Mouse (Mus musculus): ENCODE data around the gene Fras1.

Gene Fras1

DNA sequence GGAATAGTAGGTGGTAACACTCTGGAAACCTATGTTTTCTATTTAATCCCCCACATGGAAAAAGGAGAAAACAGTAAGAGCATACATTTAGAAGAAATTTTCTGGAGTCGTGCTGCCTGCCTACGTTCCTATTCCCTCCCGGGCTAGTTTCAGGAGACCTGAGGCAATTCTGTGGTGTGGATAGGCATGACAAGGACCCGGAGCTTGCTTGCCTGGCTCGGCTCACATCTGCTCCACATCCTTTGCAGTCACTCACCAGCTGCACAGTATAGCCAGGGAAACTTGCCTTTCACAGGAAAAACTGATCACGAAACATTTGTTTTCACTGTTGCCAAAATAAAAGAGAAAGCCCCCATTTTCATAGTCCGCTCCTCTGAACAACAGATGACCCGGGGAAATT lies 325.2 kb downstream of the Fras1 start:
- no peak for DNase-seq

GRCm38 (mm10) chr5:96702706-96703625 lies 329.2 kb downstream of the Fras1 start:
- DNase-seq, result no peak

DNA sequence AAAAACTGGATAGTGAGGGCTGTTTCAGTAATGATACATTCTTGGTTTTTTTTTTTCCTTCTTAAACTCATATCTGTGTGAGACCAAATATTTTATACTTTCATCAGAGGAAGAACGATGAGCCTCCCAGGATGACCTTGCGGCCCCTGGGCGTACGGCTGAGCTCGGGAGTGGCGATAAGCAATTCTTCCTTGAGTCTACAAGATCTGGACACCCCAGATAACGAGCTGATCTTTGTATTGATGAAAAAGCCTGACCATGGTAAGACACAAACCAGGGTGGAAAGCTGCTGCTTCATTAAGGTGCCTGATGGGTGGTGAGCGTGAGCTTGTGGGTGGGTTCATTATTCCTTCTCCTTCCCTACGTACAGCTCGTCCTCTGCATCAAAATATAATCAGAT lies 334.8 kb downstream of the Fras1 start:
- DNase-seq, result no peak

DNA sequence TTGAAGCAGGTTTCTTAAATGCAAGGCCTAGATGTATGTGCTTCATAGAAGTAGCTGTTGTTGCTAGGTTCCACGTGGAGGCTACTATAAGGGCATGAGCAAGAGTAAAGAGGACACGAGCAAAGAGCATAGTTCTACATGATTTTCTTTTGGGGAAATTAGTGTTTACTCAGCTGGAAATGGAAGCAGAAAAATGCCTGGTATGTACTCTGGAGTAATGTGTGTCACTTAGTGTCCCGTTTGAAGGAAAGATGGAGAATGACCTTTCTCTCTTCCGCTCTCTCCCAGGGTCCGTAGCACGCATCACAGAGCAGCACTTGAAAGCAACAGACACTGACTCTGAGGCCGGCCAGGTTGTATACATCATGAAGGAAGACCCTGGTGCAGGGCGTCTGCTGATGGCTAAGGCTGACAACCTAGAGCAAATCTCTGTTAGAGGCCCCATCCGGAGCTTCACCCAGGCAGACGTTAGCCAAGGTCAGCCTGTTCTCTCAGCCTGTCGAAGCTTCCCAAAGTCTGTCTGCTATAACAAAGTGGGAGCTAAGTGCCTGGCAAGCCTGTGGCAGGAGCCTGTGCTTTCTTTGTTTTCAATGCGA lies 338.4 kb downstream of the Fras1 start:
- no peak for DNase-seq

DNA sequence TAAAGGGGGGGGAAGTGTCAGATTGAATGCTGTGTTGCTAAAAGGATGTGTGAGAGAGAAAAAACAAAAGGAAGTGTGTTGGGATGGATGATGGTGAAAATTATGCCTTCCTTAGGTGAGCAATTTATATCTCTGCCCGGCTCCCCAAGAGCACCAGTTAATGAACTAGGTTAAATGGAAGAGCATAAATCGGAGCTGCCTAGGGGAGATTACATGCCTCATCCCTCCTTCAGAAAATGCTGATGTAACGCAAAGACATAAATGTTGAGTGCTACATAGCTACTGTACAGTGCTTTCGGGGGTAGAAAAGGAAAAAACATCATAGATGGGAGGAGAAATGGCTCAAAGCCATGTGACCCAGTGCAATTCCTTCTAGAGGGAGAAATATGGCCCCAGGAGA lies 339.0 kb downstream of the Fras1 start:
- no peak for DNase-seq

- DNase-seq, result no peak
These were observed 342.7 kb downstream of the Fras1 start for GRCm38 (mm10) chr5:96716273-96717034.

- DNase-seq, result no peak
These were observed 343.9 kb downstream of the Fras1 start for GRCm38 (mm10) chr5:96717690-96718089.

- DNase-seq, result no peak
These were observed 344.8 kb downstream of the Fras1 start for GRCm38 (mm10) chr5:96718601-96719000.

- DNase-seq, result no peak
These were observed 345.5 kb downstream of the Fras1 start for GRCm38 (mm10) chr5:96719221-96719620.

- no peak for DNase-seq
These were observed 348.9 kb downstream of the Fras1 start for GRCm38 (mm10) chr5:96722690-96723089.

DNA sequence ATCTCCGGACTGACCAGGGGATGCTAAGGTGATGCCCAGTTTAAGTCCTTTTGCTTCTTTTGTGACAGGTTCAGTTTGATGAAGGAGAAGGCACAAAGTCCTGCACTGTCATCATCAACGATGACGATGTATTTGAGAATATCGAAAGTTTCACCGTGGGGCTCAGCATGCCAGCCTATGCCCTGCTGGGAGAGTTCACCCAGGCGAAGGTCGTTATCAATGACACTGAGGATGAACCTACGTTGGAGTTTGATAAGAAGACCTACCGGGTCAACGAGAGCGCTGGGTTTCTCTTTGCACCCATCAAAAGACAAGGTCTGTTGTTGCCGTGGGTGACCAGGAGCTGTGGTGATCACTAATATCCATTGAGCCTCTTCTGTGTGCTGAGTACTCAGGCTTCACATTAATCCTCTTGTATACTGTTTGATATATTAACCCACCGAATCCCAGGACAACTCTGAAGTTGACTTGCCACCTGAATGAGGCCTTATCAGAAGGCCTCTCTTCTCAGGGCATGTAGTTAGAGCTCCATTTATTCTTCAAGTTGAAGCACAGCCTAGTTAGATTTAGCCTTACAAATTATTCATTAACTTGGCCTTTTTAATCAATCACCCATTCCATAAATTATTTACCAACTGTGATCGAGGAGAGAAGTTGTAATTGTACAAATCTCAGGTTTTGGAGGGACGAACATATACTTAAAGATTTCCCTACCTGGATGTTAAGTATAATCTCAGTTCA lies 365.6 kb downstream of the Fras1 start:
- DNase-seq, result no peak

DNA sequence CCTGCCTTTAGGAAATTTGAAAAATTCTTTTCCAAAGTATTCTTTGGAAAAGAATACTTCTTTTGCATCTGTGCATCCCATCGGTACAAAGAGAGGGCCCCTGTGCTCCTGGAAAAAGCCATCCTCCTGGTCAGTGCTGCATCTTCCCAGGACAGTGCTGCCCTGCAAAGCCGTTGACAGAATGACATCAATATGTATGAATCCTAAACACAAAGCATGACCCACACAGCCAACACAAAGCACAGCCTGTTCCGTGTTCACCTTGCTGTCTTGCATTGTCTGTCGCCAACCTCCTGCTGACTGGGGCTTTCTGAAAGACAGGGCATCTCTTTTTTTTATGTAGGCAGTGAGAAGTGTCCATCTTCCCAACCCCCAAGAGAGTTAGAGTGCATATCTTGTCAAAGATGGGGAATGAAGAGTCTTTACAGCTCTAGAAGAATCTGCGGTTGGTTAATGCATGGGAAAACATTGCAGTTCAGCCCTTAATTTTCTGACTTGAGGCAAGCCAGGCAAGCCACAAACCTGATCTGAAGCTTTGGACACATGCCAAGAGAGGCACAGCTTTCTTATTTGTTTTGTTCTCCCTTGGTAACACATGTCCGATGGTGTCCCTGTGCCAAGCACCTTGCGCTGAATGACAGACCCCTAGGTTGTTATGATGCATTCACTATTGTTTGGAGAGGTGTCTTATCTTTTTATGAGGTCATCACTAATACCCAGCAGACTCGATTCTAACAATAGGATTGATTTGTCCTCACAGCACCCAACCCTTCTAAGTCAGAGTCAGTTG lies 373.6 kb downstream of the Fras1 start:
- no peak for DNase-seq

DNA sequence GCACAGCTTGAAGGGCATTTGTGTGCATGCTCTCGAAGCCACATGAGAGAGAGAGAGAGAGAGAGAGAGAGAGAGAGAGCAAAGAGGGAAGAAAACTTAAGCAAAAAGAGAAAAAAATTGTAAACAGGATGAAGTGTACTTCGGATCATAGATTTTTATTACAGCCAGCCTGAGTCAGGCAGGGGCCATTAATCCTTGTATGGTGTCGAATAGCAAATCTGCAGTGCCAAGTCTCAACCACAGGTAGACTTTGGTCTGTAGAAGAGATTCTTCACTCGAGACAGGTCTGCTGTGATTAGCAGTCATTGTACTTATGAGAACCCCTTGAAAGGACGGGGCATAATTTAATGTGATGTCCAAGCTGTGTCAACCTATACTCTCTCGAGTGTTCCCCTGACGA lies 383.9 kb downstream of the Fras1 start:
- no peak for DNase-seq

DNA sequence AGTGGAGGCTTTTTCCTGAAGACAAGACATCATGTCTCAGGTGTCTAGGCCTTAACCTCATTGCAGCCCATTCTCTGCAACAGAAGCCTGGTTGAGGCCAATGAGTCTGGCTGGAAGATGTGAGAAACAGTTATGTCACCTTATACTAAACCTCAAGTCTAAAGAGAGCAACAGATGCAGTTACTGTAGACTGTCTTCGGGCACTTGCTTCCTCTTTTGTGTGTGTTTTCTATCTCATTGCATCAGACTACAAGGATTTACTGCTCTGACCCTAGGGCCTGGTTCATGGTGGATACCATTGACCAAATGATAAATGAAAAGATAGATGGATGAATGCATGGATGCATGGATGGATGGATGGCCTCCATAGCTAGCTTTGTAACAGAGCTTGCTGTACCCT lies 388.3 kb downstream of the Fras1 start:
- no peak for DNase-seq

- peak; percentile 56 for DNase-seq
These were observed 395.2 kb downstream of the Fras1 start for GRCm38 (mm10) chr5:96768846-96769471.

GRCm38 (mm10) chr5:96783506-96784288 lies 409.9 kb downstream of the Fras1 start:
- no peak for DNase-seq

DNA sequence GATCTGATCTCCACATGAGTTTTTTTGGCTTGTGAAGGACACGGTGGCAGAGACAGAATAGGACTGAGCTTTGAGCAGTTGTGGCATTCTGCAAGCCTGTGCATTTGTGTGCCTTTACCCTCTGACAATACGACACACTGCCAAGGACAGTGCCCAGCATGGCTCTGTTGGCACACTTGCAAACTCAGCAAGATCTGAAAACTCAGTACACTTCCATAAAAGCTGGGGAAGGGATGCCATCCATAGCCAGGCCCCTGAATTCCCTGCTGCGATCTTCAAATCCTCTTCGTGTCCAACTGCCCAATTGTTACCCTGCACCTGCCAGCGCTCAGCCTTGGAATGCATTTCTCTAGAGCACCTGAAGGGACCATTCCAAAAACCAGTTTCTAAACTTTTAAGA lies 411.3 kb downstream of the Fras1 start:
- DNase-seq, result no peak

- no peak for DNase-seq
These were observed 418.7 kb downstream of the Fras1 start for GRCm38 (mm10) chr5:96792422-96792821.

DNA sequence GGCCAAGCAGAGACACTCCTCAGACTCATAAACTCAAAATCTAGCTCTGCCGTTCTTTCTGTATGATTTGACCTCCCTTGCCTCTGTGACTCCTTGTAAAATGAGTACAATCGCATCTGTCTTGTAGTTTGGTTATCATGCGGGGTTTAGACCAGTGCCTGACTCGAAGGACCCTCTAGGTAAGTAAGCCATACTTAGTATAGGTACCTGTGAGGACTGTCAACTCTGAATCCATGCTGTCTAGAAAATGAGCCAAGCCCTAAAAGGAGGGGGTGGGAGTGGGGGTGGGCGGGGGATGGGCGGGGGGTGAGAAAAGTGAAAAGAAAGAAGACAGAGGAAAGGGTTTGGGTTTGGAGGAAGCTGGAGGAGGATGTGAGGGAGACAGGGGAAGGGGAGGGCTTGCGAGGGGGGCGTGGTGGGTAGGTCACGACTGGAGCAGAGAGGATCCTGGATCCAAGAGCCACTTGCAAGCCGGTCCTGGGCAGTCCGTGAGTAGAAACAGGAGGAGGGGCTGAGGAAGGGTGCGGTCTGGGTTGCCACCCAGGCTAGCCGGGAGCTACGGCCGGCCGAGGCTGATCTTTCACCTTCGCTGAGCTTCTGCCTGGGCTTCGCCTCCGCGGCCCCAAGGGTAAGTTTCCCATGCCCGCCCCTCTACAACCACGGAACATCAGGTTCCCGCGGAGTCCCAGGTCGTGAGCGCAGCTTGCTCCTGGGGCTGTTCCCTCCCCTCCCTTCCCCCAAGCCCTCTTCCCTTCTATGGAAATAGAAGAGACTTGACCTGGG lies 419.4 kb downstream of the Fras1 start, which contains the start of gene Anxa3:
Gene Anxa3, plus strand, starts transcription at position 404 of the 783 bp plus-strand sequence.
- peak; percentile 50 for DNase-seq

All from layer of hippocampus, adult 9-11 months (tissue).